Mouse (Mus musculus) stomach, embryonic 15.5 days (tissue): ENCODE measurements around the gene Maml1. TPM values are rescaled to one million over a fixed set of nuclear protein-coding genes. Genes with fewer than 3 reads are reported as not detected.

ENCODE experiments used
- ATAC-seq: fragments of 200-750 bp; cut with Nextera tagmentation; 2 replicates; pipeline ENCODE4 v1.8.0; 2017; ENCODE audit warnings: low read depth, moderate number of reproducible peaks, moderate TSS enrichment; ENCODE audit not compliant: insufficient read depth, low FRiP score
- H3K27ac ChIP-seq: fragments of 300-500 bp; sonication (generic); 2 replicates; pipeline ENCODE4 v1.5.1; 2015; ENCODE audit warnings: mild to moderate bottlenecking, inconsistent platforms
- H3K27me3 ChIP-seq: fragments of 300-500 bp; sonication (generic); replicated peaks from 2 replicates; pipeline ENCODE4 v1.6.1; 2015; ENCODE audit warnings: inconsistent platforms
- H3K36me3 ChIP-seq: fragments of 300-500 bp; sonication (generic); 2 replicates; pipeline ENCODE4 v1.6.1; 2015; ENCODE audit warnings: inconsistent platforms
- H3K4me1 ChIP-seq: fragments of 300-500 bp; sonication (generic); 2 replicates; pipeline ENCODE4 v1.6.1; 2015; ENCODE audit warnings: inconsistent platforms
- H3K4me2 ChIP-seq: fragments of 300-500 bp; sonication (generic); 2 replicates; pipeline ENCODE4 v1.6.1; 2015; ENCODE audit warnings: mild to moderate bottlenecking, inconsistent platforms
- H3K4me3 ChIP-seq: fragments of 300-500 bp; sonication (generic); replicated peaks from 2 replicates; pipeline ENCODE4 v1.5.1; 2015; ENCODE audit warnings: inconsistent platforms
- H3K9ac ChIP-seq: fragments of 300-500 bp; sonication (generic); 2 replicates; pipeline ENCODE4 v1.6.1; 2015; ENCODE audit warnings: inconsistent platforms
- H3K9me3 ChIP-seq: fragments of 300-500 bp; sonication (generic); 2 replicates; pipeline ENCODE4 v1.6.1; 2016; ENCODE audit warnings: inconsistent platforms
- WGBS: fragments of 180-500 bp; shearing (Covaris S2); methylation state at CpG from one replicate; pipeline ENCODE4 v1.1.7; 2015; 5-methylcytosine and 5-hydroxymethylcytosine counted together
- polyA plus RNA-seq: library from polyadenylated mRNA; unstranded; fragments of >200 nt; fragmentation: Nextera tagmentation; extraction: Ambion mirVana; gene quantifications from 2 replicates; pipeline ENCODE4 v1.2.1, GENCODE M21; 2015

Maml1 gene
- polyA plus RNA-seq: 5.0 and 5.4 TPM in 2 replicates

- Histone ChIP-seq H3K9ac (peak within 1 kb of the TSS; percentile 100), H3K27me3 (no peaks in the 10 kb centered on the region), H3K4me2 (peak within 1 kb of the TSS; percentile 73), H3K27ac (peak within 1 kb of the TSS; percentile 98), H3K4me3 (peak within 1 kb of the TSS; percentile 99), H3K9me3 (no peaks in the 10 kb centered on the region), H3K36me3 (peaks cover 15% of the 10 kb centered on the region), H3K4me1 (peaks cover 5% of the 10 kb centered on the region; the same call in 1 of the 2 replicates)
- WGBS: under 1% methylated on average over 45 of the region's 45 CpGs
- peak; percentile 98 for ATAC-seq
Measured at GRCm38 (mm10) chr11:50292190-50292855, at the start of gene Maml1. Maml1 (minus strand) TSS chr11:50292311.

GRCm38 (mm10) chr11:50336891-50337290 lies 44.8 kb upstream of the Maml1 start:
- H3K9me3 ChIP-seq: no peaks in the 10 kb centered on the region
- no peaks in the 10 kb centered on the region for H3K36me3 ChIP-seq
- no peak overlapping the region for H3K4me3 ChIP-seq
- H3K4me2 ChIP-seq: no peak overlapping the region
- no peak overlapping the region for H3K27ac ChIP-seq
- no peaks in the 10 kb centered on the region for H3K27me3 ChIP-seq
- 60% methylated on average over 4 of the region's 4 CpGs for WGBS
- H3K4me1 ChIP-seq: no peaks in the 10 kb centered on the region
- no peak overlapping the region for H3K9ac ChIP-seq
- ATAC-seq: no peak

GRCm38 (mm10) chr11:50336126-50336525 lies 44.0 kb upstream of the Maml1 start:
- ATAC-seq: no peak
- no peaks in the 10 kb centered on the region for H3K36me3 ChIP-seq
- no peak overlapping the region for H3K9ac ChIP-seq
- no peak overlapping the region for H3K4me2 ChIP-seq
- no peaks in the 10 kb centered on the region for H3K27me3 ChIP-seq
- no peaks in the 10 kb centered on the region for H3K9me3 ChIP-seq
- WGBS: 30% methylated on average over 1 of the region's 1 CpGs
- H3K4me3 ChIP-seq: no peak overlapping the region
- H3K4me1 ChIP-seq: no peaks in the 10 kb centered on the region
- no peak overlapping the region for H3K27ac ChIP-seq

- Histone ChIP-seq H3K27ac (no peak overlapping the region), H3K9ac (no peak overlapping the region), H3K36me3 (no peaks in the 10 kb centered on the region), H3K4me1 (no peaks in the 10 kb centered on the region), H3K4me3 (no peak overlapping the region), H3K27me3 (no peaks in the 10 kb centered on the region), H3K4me2 (no peak overlapping the region), H3K9me3 (no peaks in the 10 kb centered on the region)
- no peak for ATAC-seq
- WGBS: 81% methylated on average over 3 of the region's 3 CpGs
Measured at GRCm38 (mm10) chr11:50333181-50333580, 41.1 kb upstream of the Maml1 start.

GRCm38 (mm10) chr11:50329378-50329777 lies 37.3 kb upstream of the Maml1 start:
- 88% methylated on average over 1 of the region's 1 CpGs for WGBS
- Histone ChIP-seq H3K4me1 (0 out of 2 replicates have a peak, but pooled peaks cover under 1% of the 10 kb centered on the region), H3K4me3 (no peak overlapping the region), H3K9me3 (no peaks in the 10 kb centered on the region), H3K27me3 (no peaks in the 10 kb centered on the region), H3K36me3 (no peaks in the 10 kb centered on the region), H3K27ac (no peak overlapping the region), H3K9ac (no peak overlapping the region), H3K4me2 (no peak overlapping the region)
- ATAC-seq: no peak

GRCm38 (mm10) chr11:50328075-50328625 lies 36.0 kb upstream of the Maml1 start:
- ATAC-seq: no peak
- 83% methylated on average over 3 of the region's 3 CpGs for WGBS

GRCm38 (mm10) chr11:50326302-50326966 lies 34.3 kb upstream of the Maml1 start:
- Histone ChIP-seq H3K4me3 (peak overlapping the region; percentile 99), H3K9me3 (no peaks in the 10 kb centered on the region), H3K27ac (peak overlapping the region; percentile 93), H3K4me1 (peaks cover 13% of the 10 kb centered on the region), H3K9ac (peak overlapping the region; percentile 60), H3K4me2 (peak overlapping the region; percentile 54), H3K27me3 (no peaks in the 10 kb centered on the region), H3K36me3 (no peaks in the 10 kb centered on the region)
- WGBS: 4% methylated on average over 7 of the region's 7 CpGs
- no peak for ATAC-seq

More at GRCm38 (mm10) chr11:50328075-50328625, 36.0 kb upstream of the Maml1 start:
- Histone ChIP-seq H3K36me3 (no peaks in the 10 kb centered on the region), H3K27me3 (no peaks in the 10 kb centered on the region), H3K4me2 (no peak overlapping the region), H3K4me3 (no peak overlapping the region), H3K9ac (no peak overlapping the region), H3K27ac (no peak overlapping the region), H3K4me1 (peaks cover 9% of the 10 kb centered on the region), H3K9me3 (no peaks in the 10 kb centered on the region)

GRCm38 (mm10) chr11:50325496-50326301 lies 33.6 kb upstream of the Maml1 start, which contains the start of gene Canx:
Canx (minus strand) TSS chr11:50325673.
- peak within 1 kb of the TSS; percentile 66 for H3K4me2 ChIP-seq

GRCm38 (mm10) chr11:50324751-50325471 lies 32.8 kb upstream of the Maml1 start:
- H3K36me3 ChIP-seq: no peaks in the 10 kb centered on the region
- H3K4me3 ChIP-seq: peak overlapping the region; percentile 99
- peak overlapping the region; percentile 90 for H3K27ac ChIP-seq
- H3K4me2 ChIP-seq: peak overlapping the region; percentile 66
- ATAC-seq: peak; percentile 40
- under 1% methylated on average over 34 of the region's 34 CpGs for WGBS
- H3K9me3 ChIP-seq: no peaks in the 10 kb centered on the region
- H3K9ac ChIP-seq: peak overlapping the region; percentile 98
- H3K4me1 ChIP-seq: peaks cover 13% of the 10 kb centered on the region
- H3K27me3 ChIP-seq: no peaks in the 10 kb centered on the region

More at GRCm38 (mm10) chr11:50325496-50326301, 33.6 kb upstream of the Maml1 start, which contains the start of gene Canx:
- no peaks in the 10 kb centered on the region for H3K27me3 ChIP-seq
- 1% methylated on average over 64 of the region's 64 CpGs for WGBS
- H3K27ac ChIP-seq: peak within 1 kb of the TSS; percentile 93
- H3K4me3 ChIP-seq: peak within 1 kb of the TSS; percentile 99
- no peaks in the 10 kb centered on the region for H3K36me3 ChIP-seq
- peaks cover 13% of the 10 kb centered on the region for H3K4me1 ChIP-seq
- peak; percentile 97 for ATAC-seq
- peak within 1 kb of the TSS; percentile 98 for H3K9ac ChIP-seq
- no peaks in the 10 kb centered on the region for H3K9me3 ChIP-seq

- H3K4me2 ChIP-seq: peak overlapping the region; percentile 66
- H3K36me3 ChIP-seq: no peaks in the 10 kb centered on the region
- H3K4me3 ChIP-seq: peak overlapping the region; percentile 99
- H3K9me3 ChIP-seq: no peaks in the 10 kb centered on the region
- peaks cover 13% of the 10 kb centered on the region for H3K4me1 ChIP-seq
- no peaks in the 10 kb centered on the region for H3K27me3 ChIP-seq
- peak overlapping the region; percentile 98; the same call in 1 of the 2 replicates for H3K9ac ChIP-seq
- WGBS: 19% methylated on average over 1 of the region's 1 CpGs
- no peak overlapping the region for H3K27ac ChIP-seq
- ATAC-seq: no peak
Measured at GRCm38 (mm10) chr11:50323843-50324242, 31.7 kb upstream of the Maml1 start.

- Histone ChIP-seq H3K27me3 (no peaks in the 10 kb centered on the region), H3K4me2 (no peak overlapping the region), H3K27ac (no peak overlapping the region), H3K9ac (no peak overlapping the region), H3K36me3 (0 out of 2 replicates have a peak, but pooled peaks cover 5% of the 10 kb centered on the region), H3K4me1 (peaks cover 13% of the 10 kb centered on the region), H3K9me3 (no peaks in the 10 kb centered on the region), H3K4me3 (no peak overlapping the region)
- no peak for ATAC-seq
Measured at GRCm38 (mm10) chr11:50322345-50322744, 30.2 kb upstream of the Maml1 start.
